Mouse (Mus musculus) bone marrow, adult 2 months (tissue): ENCODE results near the gene Rims3. TPM values are rescaled to one million over a fixed set of nuclear protein-coding genes. Genes with fewer than 3 reads are reported as not detected.

ENCODE experiments used
- H3K27ac ChIP-seq: fragments of 200-500 bp; 2 replicates; pipeline ENCODE4 v1.5.1; 2012; ENCODE audit warnings: low read depth, mild to moderate bottlenecking, control low read depth, inconsistent platforms, low read length; ENCODE audit not compliant: control insufficient read depth, poor library complexity, insufficient read depth
- H3K4me1 ChIP-seq: fragments of 200-500 bp; 2 replicates; pipeline ENCODE4 v1.6.1; 2011; ENCODE audit warnings: low read length; ENCODE audit not compliant: control insufficient read depth, insufficient read depth
- H3K4me3 ChIP-seq: fragments of 200-500 bp; replicated peaks from 2 replicates; pipeline ENCODE3; 2011; ENCODE audit warnings: mild to moderate bottlenecking, low read depth, low read length, control low read depth; ENCODE audit not compliant: control insufficient read depth
- CTCF ChIP-seq: fragments of 200-500 bp; IDR thresholded peaks from 2 replicates; pipeline ENCODE4 v1.5.1; 2011; ENCODE audit warnings: low read length, control low read depth; ENCODE audit not compliant: control insufficient read depth, insufficient read depth
- POLR2A ChIP-seq: fragments of 200-500 bp; IDR thresholded peaks from 2 replicates; pipeline ENCODE4 v1.6.1; 2011; ENCODE audit warnings: low read depth, mild to moderate bottlenecking, control low read depth, low read length, borderline replicate concordance; ENCODE audit not compliant: control insufficient read depth
- WGBS: fragments of 180-500 bp; shearing (Covaris S2); methylation state at CpG from one replicate; pipeline ENCODE4 v1.1.7; 2018; 5-methylcytosine and 5-hydroxymethylcytosine counted together
- polyA plus RNA-seq: library from polyadenylated mRNA; stranded (reverse); fragments of >200 nt; gene quantifications from 2 replicates; pipeline ENCODE4 v1.2.4, GENCODE M21; 2011; ENCODE audit warnings: low replicate concordance; ENCODE audit not compliant: missing spikeins, insufficient read depth, insufficient read length

Gene Rims3
- polyA plus RNA-seq = 1.4 and 2.9 TPM in 2 replicates

DNA sequence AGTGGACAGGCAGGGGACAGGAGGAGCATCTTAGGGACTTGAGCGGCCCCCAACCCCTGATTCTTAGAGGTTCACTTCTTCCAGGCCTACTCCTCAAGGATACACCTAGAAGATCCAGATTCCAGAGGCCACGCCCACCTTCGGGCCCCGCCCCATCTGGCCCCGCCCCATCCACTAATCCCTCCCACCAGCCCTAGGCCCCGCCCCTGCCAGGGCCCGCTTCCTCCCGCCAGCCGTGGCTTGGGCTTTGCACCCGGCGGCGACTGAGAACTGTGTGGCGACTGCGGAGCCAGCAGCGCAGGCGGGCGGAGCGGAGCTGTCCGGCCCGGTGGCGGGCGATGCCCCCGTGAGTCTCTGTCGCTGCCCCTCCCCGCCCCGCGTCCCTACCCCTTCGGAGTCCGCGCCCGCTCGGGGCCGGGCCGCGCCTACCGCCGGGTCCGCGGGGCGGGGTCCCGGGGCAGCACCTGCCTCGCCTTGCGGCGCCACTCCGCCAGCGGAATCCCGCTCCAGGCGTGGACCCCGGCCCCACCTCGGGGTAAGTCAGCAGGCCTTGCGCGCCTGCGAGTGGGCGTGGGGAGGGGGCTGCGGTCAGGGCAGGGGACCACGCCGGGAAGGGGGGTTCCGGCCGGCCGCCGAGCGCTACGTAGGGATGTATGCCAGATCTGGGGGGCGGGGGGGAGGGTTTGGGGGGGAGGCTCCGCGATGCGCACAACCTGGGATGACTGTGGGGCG, at the start of gene Rims3:
Gene Rims3 (plus strand): TSS at position 229 of the 732 bp plus-strand sequence.
- 6% methylated on average over 64 of the region's 68 CpGs for WGBS
- Histone ChIP-seq H3K4me3 (no peak within 1 kb of the TSS), H3K4me1 (no peaks in the 10 kb centered on the region), H3K27ac (no peak within 1 kb of the TSS)
- TF ChIP-seq CTCF (no peak), POLR2A (no peak)

DNA sequence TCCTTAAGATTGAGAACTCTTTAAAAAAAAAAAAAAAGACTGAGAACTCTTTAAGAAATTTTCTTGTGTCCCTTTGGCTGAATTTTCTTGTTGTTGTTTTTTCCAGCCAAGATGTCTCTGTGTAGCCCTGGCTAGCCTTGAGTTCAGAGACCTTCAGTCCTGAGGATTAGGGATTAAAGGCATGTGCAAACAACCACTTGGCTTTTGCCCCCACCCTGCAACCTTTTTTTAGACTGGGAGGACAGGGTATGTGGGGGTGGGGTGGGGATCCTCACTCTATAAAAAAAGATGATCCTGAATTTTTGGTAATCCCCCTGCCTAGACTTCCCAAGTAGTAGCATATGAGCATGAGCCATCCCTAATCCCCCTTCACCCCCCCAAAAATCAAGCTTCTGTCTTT, 48.8 kb upstream of the Rims3 start:
- Histone ChIP-seq H3K27ac (no peak overlapping the region), H3K4me3 (no peak overlapping the region), H3K4me1 (no peaks in the 10 kb centered on the region)
- TF ChIP-seq CTCF (no peak), POLR2A (no peak)

DNA sequence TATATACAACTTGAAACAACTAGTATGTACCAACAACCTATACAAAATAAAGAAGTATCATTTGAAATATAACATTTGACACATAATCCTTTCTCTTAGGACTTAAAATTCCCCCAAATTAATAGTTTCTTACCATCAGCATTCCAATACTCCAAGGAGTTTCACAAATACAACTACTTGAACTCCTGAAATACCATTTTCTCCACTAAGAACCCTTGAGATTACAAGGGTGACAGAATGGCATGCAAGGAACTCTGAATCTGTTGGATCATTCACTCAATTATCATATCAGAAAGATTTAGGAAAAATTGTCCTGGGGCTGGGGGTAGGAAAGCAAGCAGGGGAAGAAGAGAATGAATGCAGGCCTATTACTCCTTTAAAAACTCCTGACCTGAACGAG, 40.9 kb upstream of the Rims3 start:
- TF ChIP-seq POLR2A (no peak), CTCF (no peak)
- Histone ChIP-seq H3K4me1 (no peaks in the 10 kb centered on the region; the same call in 1 of the 2 replicates), H3K27ac (no peak overlapping the region), H3K4me3 (no peak overlapping the region)
- 65% methylated on average over 1 of the region's 1 CpGs for whole genome bisulfite sequencing

DNA sequence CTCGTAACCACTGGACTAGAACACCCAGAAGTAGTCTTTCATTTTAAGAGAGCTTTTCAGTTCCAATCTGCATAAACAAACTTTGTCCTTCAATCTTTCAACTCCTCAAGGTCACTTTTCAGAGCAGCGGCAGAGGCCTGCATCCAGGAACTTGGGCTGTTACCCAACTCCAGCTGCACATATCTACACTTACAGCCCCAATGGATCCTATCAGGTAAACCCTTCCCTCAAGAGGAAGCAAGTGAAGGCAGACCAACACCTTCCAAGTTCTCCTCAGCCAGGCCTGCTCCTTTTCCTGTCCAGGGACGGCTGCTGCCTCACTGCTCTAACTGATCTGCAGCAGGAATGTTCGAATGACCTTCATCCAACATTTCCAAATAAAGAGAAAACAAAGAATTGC, 40.4 kb upstream of the Rims3 start:
- no peaks in the 10 kb centered on the region; the same call in 1 of the 2 replicates for H3K4me1 ChIP-seq
- TF ChIP-seq POLR2A (no peak), CTCF (no peak)
- WGBS = 37% methylated on average over 4 of the region's 4 CpGs
- H3K27ac ChIP-seq = no peak overlapping the region
- peak overlapping the region; percentile 4 for H3K4me3 ChIP-seq

DNA sequence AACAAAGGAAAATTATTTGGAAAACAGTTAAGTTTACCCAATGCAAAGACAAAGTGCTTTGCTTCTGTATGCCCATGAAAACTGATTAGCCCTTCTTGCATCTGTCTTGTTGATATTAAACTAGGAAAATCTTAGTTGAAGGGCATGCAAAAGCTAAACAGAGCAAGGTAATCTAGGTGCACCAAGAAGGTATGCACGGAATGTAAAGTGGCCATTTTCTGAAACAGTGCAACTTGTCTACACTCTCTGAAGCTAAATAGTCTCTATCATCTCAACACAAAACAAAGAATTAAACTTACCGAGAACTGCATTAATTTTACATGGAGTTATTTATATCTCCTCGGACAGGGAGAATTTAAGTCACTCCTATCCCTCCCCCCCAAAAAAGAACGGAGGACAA, 39.5 kb upstream of the Rims3 start:
- Histone ChIP-seq H3K27ac (no peak overlapping the region), H3K4me3 (peak overlapping the region; percentile 65), H3K4me1 (no peaks in the 10 kb centered on the region; the same call in 1 of the 2 replicates)
- no peak for TF ChIP-seq CTCF
- TF ChIP-seq POLR2A = no peak
- 2% methylated on average over 4 of the region's 4 CpGs for WGBS

DNA sequence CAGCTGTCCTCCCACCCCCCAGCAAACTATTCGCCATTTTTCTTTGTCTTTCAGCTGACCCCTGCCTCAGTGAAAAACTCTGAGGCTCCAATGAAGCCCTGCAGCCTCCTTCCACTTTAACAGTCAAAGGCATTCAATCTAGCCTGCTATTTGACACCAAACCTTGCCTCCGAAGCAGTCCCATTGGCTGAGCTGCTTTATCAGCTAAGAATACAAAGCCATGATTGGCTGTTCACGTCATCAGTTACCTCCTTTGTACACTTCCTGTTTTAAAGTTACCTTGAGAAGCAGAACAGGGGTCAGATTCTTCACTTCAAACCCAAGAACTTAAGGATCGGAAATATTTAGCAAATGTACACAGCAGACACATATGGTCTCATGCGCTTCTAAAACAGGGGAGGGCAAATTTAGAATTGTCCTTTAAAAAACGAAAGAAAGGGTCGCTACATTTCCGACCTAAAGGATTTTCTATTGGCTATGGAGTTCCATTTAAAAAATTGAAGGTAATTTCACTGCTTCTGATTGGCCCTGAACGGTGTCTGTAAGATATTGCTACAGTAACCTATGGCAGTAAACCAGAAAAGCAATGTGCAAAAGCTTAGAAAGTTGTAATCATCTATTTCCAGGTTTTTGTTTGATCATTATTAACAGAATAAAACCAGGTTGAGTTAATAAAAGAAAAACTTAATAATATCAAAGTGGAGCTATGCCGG, 38.8 kb upstream of the Rims3 start:
- 8% methylated on average over 10 of the region's 10 CpGs for WGBS
- no peaks in the 10 kb centered on the region; the same call in 1 of the 2 replicates for H3K4me1 ChIP-seq
- no peak overlapping the region for H3K27ac ChIP-seq
- peak overlapping the region; percentile 65 for H3K4me3 ChIP-seq
- TF ChIP-seq POLR2A (no peak), CTCF (no peak)

DNA sequence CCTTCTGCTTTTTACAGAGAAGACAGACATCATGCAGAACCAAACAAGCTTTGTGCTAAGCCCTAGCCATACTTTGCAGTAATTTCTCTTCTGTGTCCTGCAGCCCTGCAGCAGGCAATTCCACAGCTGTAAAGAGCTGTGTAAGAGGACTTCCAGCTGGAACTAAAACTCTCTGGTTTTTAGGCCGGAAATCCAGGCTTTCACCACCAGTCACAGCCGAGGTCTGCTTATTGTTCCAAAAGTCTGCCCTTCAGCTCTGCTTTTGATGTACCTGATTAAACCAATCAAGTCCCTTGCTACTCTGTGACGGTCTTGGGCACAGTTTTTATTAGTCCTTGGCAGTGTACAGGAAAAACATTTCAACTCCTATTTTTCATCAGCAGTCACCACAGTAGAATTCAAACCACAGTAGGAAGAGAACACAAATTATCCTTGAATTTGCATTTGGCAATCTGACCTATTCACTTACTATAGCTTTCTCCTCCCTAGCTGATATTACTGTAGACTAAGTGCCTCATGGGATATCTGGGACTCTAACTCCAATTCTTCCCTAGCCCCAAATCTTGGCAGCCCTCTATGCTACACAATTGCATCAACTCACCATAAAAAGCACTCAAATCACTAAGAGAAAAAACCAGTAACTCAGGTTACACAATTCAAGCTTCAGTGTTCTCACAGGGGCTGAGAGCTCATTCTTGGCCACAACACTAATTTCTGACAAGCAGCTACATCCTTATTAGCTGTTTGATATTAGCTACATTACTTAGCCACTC, 37.4 kb upstream of the Rims3 start:
- TF ChIP-seq CTCF (no peak), POLR2A (no peak)
- Histone ChIP-seq H3K27ac (no peak overlapping the region), H3K4me3 (no peak overlapping the region), H3K4me1 (no peaks in the 10 kb centered on the region; the same call in 1 of the 2 replicates)
- 49% methylated on average over 3 of the region's 3 CpGs for WGBS

DNA sequence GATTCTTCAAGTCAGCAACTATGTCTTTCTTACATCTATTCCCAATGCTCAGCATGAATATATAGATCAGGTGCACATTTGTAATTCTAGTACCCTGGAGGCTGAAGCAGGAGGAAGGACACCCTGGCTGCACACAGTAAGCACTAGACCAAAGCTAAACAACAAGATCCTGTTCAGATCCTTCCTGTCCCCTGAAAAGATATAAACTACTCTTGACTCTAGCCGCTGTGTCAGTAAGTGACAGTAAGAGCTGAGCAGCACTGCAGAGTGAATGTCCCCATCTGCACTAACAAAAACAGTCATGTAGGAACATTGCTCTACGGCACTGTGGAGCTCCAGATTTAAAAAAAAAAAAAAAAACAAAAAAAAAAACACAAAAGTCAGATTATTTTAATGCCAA, 36.7 kb upstream of the Rims3 start:
- no peak for TF ChIP-seq CTCF
- TF ChIP-seq POLR2A = no peak
- no peaks in the 10 kb centered on the region; the same call in 1 of the 2 replicates for H3K4me1 ChIP-seq
- H3K4me3 ChIP-seq = no peak overlapping the region
- no peak overlapping the region for H3K27ac ChIP-seq
- WGBS = 81% methylated on average over 2 of the region's 2 CpGs
